Mouse (Mus musculus) heart, postnatal 25 days (tissue): ENCODE results near the gene Stard5. TPM values are rescaled to one million over a fixed set of nuclear protein-coding genes. Genes with fewer than 3 reads are reported as not detected.

Experiments
- DNase-seq: peaks from one replicate; pipeline ENCODE4 v3.0.0; 2022; ENCODE audit warnings: low spot score
- intact Hi-C: fragments of 180-260 bp; cut with DNase I; formaldehyde crosslinking; loops from one replicate; pipeline ENCODE4 v1.15.1; 2025
- total RNA-seq, 2 experiments: library from RNA; stranded (reverse); gene quantifications; 2 replicates each; pipeline ENCODE4 v1.2.3; 2021

Gene Stard5
- 10 to 100 TPM; 11.0 to 11.9 TPM for total RNA-seq

GRCm38 (mm10) chr7:83631828-83632681, at the start of gene Stard5:
Stard5 (plus strand) TSS chr7:83631959.
- intact Hi-C loops, result no loop called here

GRCm38 (mm10) chr7:83584639-83585471, 46.9 kb upstream of the Stard5 start, which contains the start of gene Tmc3:
Tmc3 (plus strand) TSS chr7:83584927.
- peak; percentile 35 for DNase-seq

More at GRCm38 (mm10) chr7:83631828-83632681, at the start of gene Stard5:
- DNase-seq, result peak; percentile 90

GRCm38 (mm10) chr7:83594056-83594455, 37.7 kb upstream of the Stard5 start:
- DNase-seq, result no peak
- intact Hi-C loops, result no loop called here

More at GRCm38 (mm10) chr7:83584639-83585471, 46.9 kb upstream of the Stard5 start, which contains the start of gene Tmc3:
- intact Hi-C loops, result no loop called here

- intact Hi-C loops, result no loop called here
- no peak for DNase-seq
Observed at GRCm38 (mm10) chr7:83597063-83597462, 34.7 kb upstream of the Stard5 start.

GRCm38 (mm10) chr7:83598997-83599912, 32.5 kb upstream of the Stard5 start:
- intact Hi-C loops, result no loop called here
- DNase-seq, result no peak

- no peak for DNase-seq
Observed at GRCm38 (mm10) chr7:83599913-83600286, 31.9 kb upstream of the Stard5 start.

GRCm38 (mm10) chr7:83604180-83604944, 27.4 kb upstream of the Stard5 start:
- no peak for DNase-seq
- intact Hi-C loops, result loop anchor here (5.0 kb wide), 1 partner anchor 37 kb away; no protein-coding TSS in a partner anchor

More at GRCm38 (mm10) chr7:83599913-83600286, 31.9 kb upstream of the Stard5 start:
- intact Hi-C loops, result loop anchor here (5.0 kb wide), 1 partner anchor 33 kb away; no protein-coding TSS in a partner anchor

GRCm38 (mm10) chr7:83606796-83607195, 25.0 kb upstream of the Stard5 start:
- no peak for DNase-seq
- intact Hi-C loops, result no loop called here

GRCm38 (mm10) chr7:83609891-83610290, 21.9 kb upstream of the Stard5 start:
- no peak for DNase-seq
- intact Hi-C loops, result no loop called here

GRCm38 (mm10) chr7:83611886-83612285, 19.9 kb upstream of the Stard5 start:
- intact Hi-C loops, result no loop called here

GRCm38 (mm10) chr7:83615272-83615671, 16.5 kb upstream of the Stard5 start:
- DNase-seq, result no peak
- intact Hi-C loops, result no loop called here

More at GRCm38 (mm10) chr7:83611886-83612285, 19.9 kb upstream of the Stard5 start:
- no peak for DNase-seq

- no peak for DNase-seq
- intact Hi-C loops, result no loop called here
Observed at GRCm38 (mm10) chr7:83615815-83616214, 15.9 kb upstream of the Stard5 start.

GRCm38 (mm10) chr7:83616268-83616667, 15.5 kb upstream of the Stard5 start:
- DNase-seq, result no peak
- intact Hi-C loops, result no loop called here

GRCm38 (mm10) chr7:83618709-83619108, 13.1 kb upstream of the Stard5 start:
- intact Hi-C loops, result no loop called here
- no peak for DNase-seq

- DNase-seq, result no peak
- intact Hi-C loops, result no loop called here
Observed at GRCm38 (mm10) chr7:83622582-83622981, 9.2 kb upstream of the Stard5 start.

GRCm38 (mm10) chr7:83624065-83624464, 7.7 kb upstream of the Stard5 start:
- no peak for DNase-seq
- intact Hi-C loops, result no loop called here

- intact Hi-C loops, result no loop called here
- DNase-seq, result no peak
Observed at GRCm38 (mm10) chr7:83626557-83627257, 5.1 kb upstream of the Stard5 start.

- no peak for DNase-seq
- intact Hi-C loops, result no loop called here
Observed at GRCm38 (mm10) chr7:83627369-83627768, 4.4 kb upstream of the Stard5 start.
